Mouse (Mus musculus): Measurements from ENCODE around the gene Pptc7.
A peak's percentile ranks its signal among the peaks of the same experiment; 100 is the strongest.

The Pptc7 gene

GRCm38 (mm10) chr5:122267136-122267535 lies 17.0 kb upstream of the Pptc7 start:
- DNase-seq (ENCODE audit: extremely low read depth, low read depth): no peak

GRCm38 (mm10) chr5:122267899-122268298 lies 16.3 kb upstream of the Pptc7 start:
- peak; percentile 82 for DNase-seq (ENCODE audit: extremely low read depth, low read depth)

GRCm38 (mm10) chr5:122268858-122269604 lies 15.1 kb upstream of the Pptc7 start:
- DNase-seq (ENCODE audit: extremely low read depth, low read depth): no peak

GRCm38 (mm10) chr5:122272821-122273220 lies 11.3 kb upstream of the Pptc7 start:
- no peak for DNase-seq (ENCODE audit: extremely low read depth, low read depth)

GRCm38 (mm10) chr5:122274785-122275184 lies 9.4 kb upstream of the Pptc7 start:
- no peak for DNase-seq (ENCODE audit: extremely low read depth, low read depth)

- DNase-seq (ENCODE audit: extremely low read depth, low read depth): no peak
These were observed 5.2 kb upstream of the Pptc7 start for GRCm38 (mm10) chr5:122278946-122279345.

GRCm38 (mm10) chr5:122279799-122280421 lies 4.3 kb upstream of the Pptc7 start:
- no peak for DNase-seq (ENCODE audit: extremely low read depth, low read depth)

GRCm38 (mm10) chr5:122280422-122280826 lies 3.7 kb upstream of the Pptc7 start:
- no peak for DNase-seq (ENCODE audit: extremely low read depth, low read depth)

- DNase-seq (ENCODE audit: extremely low read depth, low read depth): no peak
These were observed 3.2 kb upstream of the Pptc7 start for GRCm38 (mm10) chr5:122280827-122281462.

GRCm38 (mm10) chr5:122283828-122284182 lies 360 bp upstream of the Pptc7 start:
- no peak for DNase-seq (ENCODE audit: extremely low read depth, low read depth)

GRCm38 (mm10) chr5:122285029-122285766 lies 1.0 kb downstream of the Pptc7 start:
- no peak for DNase-seq (ENCODE audit: extremely low read depth, low read depth)

GRCm38 (mm10) chr5:122285767-122286150 lies 1.6 kb downstream of the Pptc7 start:
- no peak for DNase-seq (ENCODE audit: extremely low read depth, low read depth)

- no peak for DNase-seq (ENCODE audit: extremely low read depth, low read depth)
These were observed 2.0 kb downstream of the Pptc7 start for GRCm38 (mm10) chr5:122286191-122286590.

- no peak for DNase-seq (ENCODE audit: extremely low read depth, low read depth)
These were observed 2.9 kb downstream of the Pptc7 start for GRCm38 (mm10) chr5:122287026-122287425.

GRCm38 (mm10) chr5:122288147-122288811 lies 4.1 kb downstream of the Pptc7 start:
- no peak for DNase-seq (ENCODE audit: extremely low read depth, low read depth)

GRCm38 (mm10) chr5:122291149-122291548 lies 7.0 kb downstream of the Pptc7 start:
- no peak for DNase-seq (ENCODE audit: extremely low read depth, low read depth)

- no peak for DNase-seq (ENCODE audit: extremely low read depth, low read depth)
These were observed 7.6 kb downstream of the Pptc7 start for GRCm38 (mm10) chr5:122291553-122292339.

GRCm38 (mm10) chr5:122293131-122293530 lies 9.0 kb downstream of the Pptc7 start:
- no peak for DNase-seq (ENCODE audit: extremely low read depth, low read depth)

- no peak for DNase-seq (ENCODE audit: extremely low read depth, low read depth)
These were observed 10.1 kb downstream of the Pptc7 start for GRCm38 (mm10) chr5:122294219-122294735.

All from MEL-GATA-1-ER (cell line).